Mouse (Mus musculus) macrophage (primary cell): ENCODE data around the gene Sept9. TPM values are rescaled to one million over a fixed set of nuclear protein-coding genes. Genes with fewer than 3 reads are reported as not detected.

ENCODE experiments used
- H3K27ac ChIP-seq: fragments of 350-480 bp; formaldehyde crosslinking; 2 replicates; pipeline ENCODE4 v1.9.0; 2021
- H3K36me3 ChIP-seq: fragments of 350-480 bp; formaldehyde crosslinking; 2 replicates; pipeline ENCODE4 v1.9.0; 2021; ENCODE audit errors: inconsistent target
- H3K4me3 ChIP-seq: fragments of 350-480 bp; formaldehyde crosslinking; 2 replicates; pipeline ENCODE4 v1.9.0; 2021; ENCODE audit errors: inconsistent target
- H3K79me2 ChIP-seq: fragments of 350-480 bp; formaldehyde crosslinking; 2 replicates; pipeline ENCODE4 v1.9.0; 2021; ENCODE audit errors: inconsistent target
- WGBS: methylation state at CpG from one replicate; pipeline ENCODE4 v1.1.7; 2026; ENCODE audit warnings: inconsistent platforms; ENCODE audit not compliant: missing documents; 5-methylcytosine and 5-hydroxymethylcytosine counted together
- polyA plus RNA-seq: library from polyadenylated mRNA; stranded (reverse); fragments of 250-400 nt; gene quantifications from 3 replicates; pipeline ENCODE4 v1.2.4, GENCODE M21; 2018; ENCODE audit warnings: inconsistent platforms

The Sept9 gene
- polyA plus RNA-seq, 1 experiment from 2014 or later, result 173 TPM

DNA sequence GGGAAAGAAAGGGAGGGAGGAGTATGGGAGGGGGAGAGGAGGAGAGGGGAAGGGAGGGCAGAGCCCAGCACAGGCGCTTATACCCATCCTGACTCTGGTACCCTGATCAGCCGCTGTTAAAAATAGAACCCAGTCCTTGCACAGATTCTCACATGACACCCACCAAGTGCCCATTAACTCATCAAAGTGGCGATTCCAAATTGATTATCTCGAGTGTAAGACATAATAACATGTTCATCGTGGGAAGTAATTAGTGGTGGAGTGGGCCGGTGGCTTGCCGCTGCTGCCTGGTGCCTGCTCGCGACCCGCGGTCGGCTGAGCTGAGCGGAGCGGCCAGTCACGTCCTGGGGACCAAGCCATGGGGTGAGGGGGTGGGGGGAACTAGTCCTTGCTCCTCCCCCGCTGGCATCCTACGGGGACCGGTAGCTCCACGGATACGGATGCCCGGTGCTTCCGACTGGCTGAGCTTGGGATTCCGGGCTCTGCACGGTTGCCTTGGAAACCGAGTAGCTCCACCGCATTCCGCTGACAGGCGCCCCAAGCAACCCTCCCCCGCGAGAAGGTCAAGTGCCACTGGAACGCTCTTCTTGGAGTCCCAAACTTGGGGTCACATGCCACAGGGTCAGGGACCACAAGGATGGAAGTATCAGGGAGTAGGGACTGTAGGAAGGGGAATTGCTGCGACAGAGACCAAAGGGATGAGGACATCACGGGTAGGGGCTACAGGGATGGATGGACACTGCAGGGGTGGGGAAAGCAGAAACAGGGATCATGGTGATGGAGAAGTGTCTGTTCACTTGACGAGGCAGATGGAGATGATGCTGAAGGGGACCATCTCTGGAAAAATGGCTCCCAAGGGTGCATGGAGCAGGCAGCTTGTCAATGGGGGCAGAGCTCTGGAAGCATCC, 195.0 kb downstream of the Sept9 start:
- H3K36me3 ChIP-seq, result no peaks in the 10 kb centered on the region
- no peak overlapping the region for H3K4me3 ChIP-seq

GRCm38 (mm10) chr11:117395228-117395627, 195.8 kb downstream of the Sept9 start:
- WGBS, result 10% methylated on average over 9 of the region's 9 CpGs
- no peaks in the 10 kb centered on the region for H3K79me2 ChIP-seq
- H3K27ac ChIP-seq, result no peak overlapping the region
- no peak overlapping the region for H3K4me3 ChIP-seq
- H3K36me3 ChIP-seq, result no peaks in the 10 kb centered on the region

More for the DNA sequence above, 195.0 kb downstream of the Sept9 start:
- no peak overlapping the region for H3K27ac ChIP-seq
- 3% methylated on average over 34 of the region's 34 CpGs for WGBS
- H3K79me2 ChIP-seq, result no peaks in the 10 kb centered on the region

DNA sequence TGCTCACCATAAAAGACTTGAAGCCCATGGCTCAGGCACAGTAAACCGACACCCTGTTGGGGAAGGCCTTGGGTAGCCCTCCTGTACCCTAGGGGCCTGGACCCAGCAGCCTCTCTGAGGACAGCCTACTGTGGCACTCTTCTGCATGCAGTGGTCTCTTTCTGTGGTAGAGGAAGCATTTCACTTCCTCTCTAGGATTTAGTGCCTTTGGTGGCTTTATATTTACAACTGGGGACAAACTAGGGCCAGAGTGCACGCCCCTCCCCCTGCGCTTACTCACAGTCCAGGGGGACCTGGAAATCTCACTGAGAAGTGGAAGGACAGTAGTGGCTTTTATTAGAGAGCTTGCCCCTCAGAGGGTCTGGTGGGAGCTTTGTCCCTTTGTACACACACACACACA, 197.5 kb downstream of the Sept9 start:
- no peak overlapping the region for H3K27ac ChIP-seq
- H3K36me3 ChIP-seq, result no peaks in the 10 kb centered on the region
- WGBS, result 12% methylated on average over 3 of the region's 3 CpGs
- H3K4me3 ChIP-seq, result no peak overlapping the region
- no peaks in the 10 kb centered on the region for H3K79me2 ChIP-seq

- no peaks in the 10 kb centered on the region for H3K36me3 ChIP-seq
- H3K79me2 ChIP-seq, result no peaks in the 10 kb centered on the region
- H3K27ac ChIP-seq, result no peak overlapping the region
- no peak overlapping the region for H3K4me3 ChIP-seq
- 29% methylated on average over 4 of the region's 4 CpGs for WGBS
Observed at GRCm38 (mm10) chr11:117397755-117398154, 198.3 kb downstream of the Sept9 start.

GRCm38 (mm10) chr11:117398191-117398590, 198.7 kb downstream of the Sept9 start:
- Histone ChIP-seq H3K27ac (no peak overlapping the region), H3K79me2 (no peaks in the 10 kb centered on the region), H3K4me3 (no peak overlapping the region), H3K36me3 (no peaks in the 10 kb centered on the region)
- 41% methylated on average over 7 of the region's 7 CpGs for WGBS

GRCm38 (mm10) chr11:117401583-117402367, 202.3 kb downstream of the Sept9 start:
- Histone ChIP-seq H3K36me3 (no peaks in the 10 kb centered on the region), H3K27ac (no peak overlapping the region), H3K4me3 (no peak overlapping the region), H3K79me2 (no peaks in the 10 kb centered on the region)
- 93% methylated on average over 10 of the region's 10 CpGs for WGBS

DNA sequence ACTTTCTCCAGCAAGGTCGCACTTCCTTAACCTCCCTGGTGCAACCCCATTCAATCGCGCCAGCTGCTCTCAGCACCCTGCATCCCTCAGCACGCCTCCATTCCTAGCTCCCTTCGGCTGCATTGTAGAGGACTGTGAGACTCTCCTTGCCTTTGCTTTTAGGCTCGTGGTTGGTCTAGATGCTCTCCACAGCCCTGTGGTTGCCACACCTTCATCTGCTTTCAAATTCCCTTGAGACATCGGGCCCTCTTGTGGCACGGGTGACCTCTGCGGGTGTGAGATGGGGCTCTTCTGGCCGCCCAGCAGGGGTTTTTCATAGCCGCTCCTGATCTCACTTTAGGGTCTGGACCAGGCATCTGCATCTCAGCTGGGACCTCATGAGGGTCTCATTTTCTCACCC, 203.1 kb downstream of the Sept9 start:
- 70% methylated on average over 11 of the region's 11 CpGs for WGBS
- no peaks in the 10 kb centered on the region for H3K79me2 ChIP-seq
- no peaks in the 10 kb centered on the region for H3K36me3 ChIP-seq
- no peak overlapping the region for H3K27ac ChIP-seq
- no peak overlapping the region for H3K4me3 ChIP-seq

DNA sequence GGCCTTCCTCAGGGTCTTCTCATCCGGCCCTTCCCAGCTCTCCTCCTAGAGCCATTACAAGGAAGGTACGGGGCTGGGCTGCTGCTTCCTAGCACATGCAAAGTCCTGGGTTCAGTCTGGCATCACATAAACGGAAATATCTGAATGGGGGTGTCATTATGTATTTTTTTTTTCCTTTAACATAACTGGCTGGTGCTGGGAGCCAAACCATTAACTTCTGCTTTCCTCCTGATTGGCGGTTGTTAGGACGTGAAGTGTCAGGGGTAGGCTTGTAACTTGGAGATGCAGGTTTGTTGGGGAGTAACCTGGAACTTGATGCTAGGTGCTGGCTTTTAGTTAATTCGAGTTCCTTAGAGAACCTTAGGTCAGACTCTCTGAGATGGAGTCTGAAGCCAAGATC, 203.6 kb downstream of the Sept9 start:
- no peaks in the 10 kb centered on the region for H3K79me2 ChIP-seq
- 23% methylated on average over 6 of the region's 6 CpGs for WGBS
- no peak overlapping the region for H3K4me3 ChIP-seq
- no peaks in the 10 kb centered on the region for H3K36me3 ChIP-seq
- H3K27ac ChIP-seq, result no peak overlapping the region

- no peak overlapping the region for H3K27ac ChIP-seq
- H3K4me3 ChIP-seq, result no peak overlapping the region
- no peaks in the 10 kb centered on the region for H3K79me2 ChIP-seq
- 58% methylated on average over 6 of the region's 7 CpGs for WGBS
- no peaks in the 10 kb centered on the region for H3K36me3 ChIP-seq
Observed at GRCm38 (mm10) chr11:117403781-117404180, 204.3 kb downstream of the Sept9 start.

DNA sequence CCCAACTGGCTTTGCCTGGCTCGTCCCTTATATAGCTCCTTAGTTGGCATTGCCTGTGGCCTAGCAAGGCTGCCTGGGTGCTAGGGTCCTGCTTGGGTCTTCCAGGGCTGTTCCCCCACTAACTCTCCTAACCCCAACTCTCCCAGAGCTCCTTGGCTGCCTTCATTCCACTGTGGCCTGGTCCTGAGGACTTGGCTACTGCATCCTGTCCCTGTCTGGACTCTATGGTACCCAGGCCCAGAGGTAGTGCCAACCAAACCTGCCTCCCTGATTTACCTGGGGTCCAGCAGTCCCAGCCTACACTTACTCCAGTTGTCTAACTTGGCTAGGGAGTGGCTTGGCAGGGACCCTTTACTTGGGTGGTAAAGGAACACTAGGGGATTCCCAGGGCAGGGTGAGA, 207.2 kb downstream of the Sept9 start:
- Histone ChIP-seq H3K4me3 (no peak overlapping the region), H3K27ac (no peak overlapping the region), H3K36me3 (no peaks in the 10 kb centered on the region), H3K79me2 (no peaks in the 10 kb centered on the region)
- 83% methylated on average over 1 of the region's 1 CpGs for WGBS

DNA sequence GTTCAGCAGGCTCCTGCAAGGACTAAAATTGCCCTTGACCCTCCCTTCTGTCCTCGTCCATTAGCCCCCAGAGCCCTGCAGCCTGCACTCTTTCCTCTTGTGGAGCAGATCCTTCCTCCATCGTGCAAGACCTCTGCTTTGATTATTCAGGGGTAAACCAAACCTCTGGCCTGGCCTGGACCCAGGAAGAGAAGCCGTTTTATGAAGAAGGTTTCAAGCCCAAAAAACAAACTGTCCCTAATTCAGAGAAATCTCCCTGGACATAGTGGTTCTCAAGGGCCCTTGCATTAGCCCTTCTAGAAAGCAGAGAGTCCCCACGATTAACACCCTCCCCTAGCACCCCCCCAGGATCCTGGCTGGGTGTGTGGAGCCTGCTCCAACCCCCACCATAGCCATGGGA, 207.7 kb downstream of the Sept9 start:
- Histone ChIP-seq H3K36me3 (no peaks in the 10 kb centered on the region), H3K27ac (no peak overlapping the region), H3K79me2 (no peaks in the 10 kb centered on the region), H3K4me3 (no peak overlapping the region)
- 52% methylated on average over 4 of the region's 4 CpGs for WGBS

GRCm38 (mm10) chr11:117407651-117408441, 208.4 kb downstream of the Sept9 start:
- no peaks in the 10 kb centered on the region for H3K36me3 ChIP-seq
- no peak overlapping the region for H3K4me3 ChIP-seq
- H3K79me2 ChIP-seq, result no peaks in the 10 kb centered on the region
- 4% methylated on average over 25 of the region's 28 CpGs for WGBS
- H3K27ac ChIP-seq, result no peak overlapping the region

DNA sequence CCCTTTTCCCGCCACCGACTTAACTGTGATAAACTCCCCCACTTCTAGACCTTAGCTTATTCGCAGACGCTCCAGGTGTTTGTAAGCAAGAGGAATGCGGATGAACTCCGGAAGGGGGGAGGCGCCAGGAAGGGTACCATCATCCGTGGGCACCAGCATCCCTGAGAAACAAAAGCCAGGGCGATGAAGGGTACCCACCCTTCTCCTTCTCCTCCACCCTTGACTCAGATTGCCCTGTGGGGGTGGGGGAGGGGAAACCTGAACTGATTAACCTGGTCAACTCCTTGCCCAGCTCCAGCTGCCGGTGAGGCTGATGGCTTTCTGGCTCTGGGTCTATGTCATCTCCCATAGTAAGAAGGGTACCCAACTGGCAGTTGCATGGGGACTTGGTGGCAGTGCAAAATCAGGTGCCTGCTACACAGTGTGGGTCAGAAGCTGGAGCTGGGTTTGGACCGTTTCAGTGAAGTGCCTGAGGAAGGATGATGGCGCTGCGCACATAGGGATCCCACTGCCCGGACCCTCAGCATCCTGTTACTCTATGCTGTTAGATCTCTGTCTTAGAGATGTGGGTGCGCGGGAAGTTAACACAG, 209.1 kb downstream of the Sept9 start:
- Histone ChIP-seq H3K27ac (no peak overlapping the region), H3K36me3 (no peaks in the 10 kb centered on the region), H3K4me3 (no peak overlapping the region), H3K79me2 (no peaks in the 10 kb centered on the region)
- 18% methylated on average over 12 of the region's 16 CpGs for WGBS

GRCm38 (mm10) chr11:117409331-117409730, 209.9 kb downstream of the Sept9 start:
- 49% methylated on average over 11 of the region's 11 CpGs for WGBS
- Histone ChIP-seq H3K4me3 (no peak overlapping the region), H3K79me2 (no peaks in the 10 kb centered on the region), H3K27ac (no peak overlapping the region), H3K36me3 (no peaks in the 10 kb centered on the region)
